Mouse (Mus musculus) heart, postnatal 0 days (tissue): Measurements from ENCODE around the gene Gdf2.

Experiments used
- CTCF ChIP-seq: IDR thresholded peaks from 2 replicates; pipeline ENCODE4 v1.5.1; 2016; ENCODE audit warnings: antibody characterized with exemption, control low read depth, low read depth
- EP300 ChIP-seq: IDR thresholded peaks from 2 replicates; pipeline ENCODE4 v1.6.1; 2016; ENCODE audit warnings: antibody characterized with exemption, low read depth

GRCm38 (mm10) chr14:33958186-33958585 lies 17.3 kb downstream of the Gdf2 start:
- TF ChIP-seq CTCF (no peak), EP300 (no peak)
